Mouse (Mus musculus): Measurements from ENCODE around the gene Gng12.

The Gng12 gene

GRCm38 (mm10) chr6:66920786-66921185, 24.6 kb downstream of the Gng12 start:
- DNase-seq: no peak

- no peak for DNase-seq
Measured at GRCm38 (mm10) chr6:66921755-66922154, 25.6 kb downstream of the Gng12 start.

DNA sequence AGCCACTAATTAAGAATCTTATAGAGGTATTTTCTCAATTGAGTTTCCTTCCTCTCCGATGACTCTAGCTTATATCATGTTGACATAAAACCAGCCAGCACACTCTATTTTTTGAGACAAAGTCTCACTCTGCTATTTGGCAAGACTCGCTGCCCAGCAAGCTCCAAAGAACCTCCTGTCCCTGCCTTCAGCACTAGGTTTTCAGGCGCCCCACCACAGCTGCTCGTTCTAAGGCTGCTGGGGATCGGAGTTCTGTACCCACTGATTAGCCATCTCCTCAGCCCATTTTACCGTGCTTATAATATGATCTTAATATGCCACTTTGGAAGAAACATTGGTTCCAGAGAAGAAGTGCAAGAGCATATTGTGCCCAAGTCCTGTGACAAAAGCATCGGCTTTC, 26.3 kb downstream of the Gng12 start:
- DNase-seq: no peak

GRCm38 (mm10) chr6:66923851-66924250, 27.7 kb downstream of the Gng12 start:
- DNase-seq: no peak

- DNase-seq: peak; percentile 35 to 55
Measured at GRCm38 (mm10) chr6:66924315-66924965, 28.2 kb downstream of the Gng12 start.

DNA sequence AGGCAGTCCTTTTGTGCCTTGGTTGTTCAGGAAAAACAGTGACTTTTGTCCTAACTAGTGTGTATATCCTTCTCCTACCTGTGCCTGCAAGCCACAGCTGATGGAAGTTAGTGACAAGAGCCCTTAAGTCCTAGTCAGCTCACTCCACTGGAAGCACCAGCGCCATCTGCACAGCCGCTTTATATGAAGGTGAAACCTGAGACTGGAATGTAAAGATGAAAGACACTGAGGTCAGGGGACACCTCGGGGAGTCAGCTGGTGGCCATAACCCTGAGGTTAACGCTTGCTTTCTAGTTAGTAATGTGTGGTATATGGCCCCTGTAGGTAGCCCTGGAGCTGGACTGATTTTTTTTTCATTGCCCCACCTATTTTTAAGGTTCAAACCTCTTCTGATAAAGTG, 30.1 kb downstream of the Gng12 start:
- no peak for DNase-seq

DNA sequence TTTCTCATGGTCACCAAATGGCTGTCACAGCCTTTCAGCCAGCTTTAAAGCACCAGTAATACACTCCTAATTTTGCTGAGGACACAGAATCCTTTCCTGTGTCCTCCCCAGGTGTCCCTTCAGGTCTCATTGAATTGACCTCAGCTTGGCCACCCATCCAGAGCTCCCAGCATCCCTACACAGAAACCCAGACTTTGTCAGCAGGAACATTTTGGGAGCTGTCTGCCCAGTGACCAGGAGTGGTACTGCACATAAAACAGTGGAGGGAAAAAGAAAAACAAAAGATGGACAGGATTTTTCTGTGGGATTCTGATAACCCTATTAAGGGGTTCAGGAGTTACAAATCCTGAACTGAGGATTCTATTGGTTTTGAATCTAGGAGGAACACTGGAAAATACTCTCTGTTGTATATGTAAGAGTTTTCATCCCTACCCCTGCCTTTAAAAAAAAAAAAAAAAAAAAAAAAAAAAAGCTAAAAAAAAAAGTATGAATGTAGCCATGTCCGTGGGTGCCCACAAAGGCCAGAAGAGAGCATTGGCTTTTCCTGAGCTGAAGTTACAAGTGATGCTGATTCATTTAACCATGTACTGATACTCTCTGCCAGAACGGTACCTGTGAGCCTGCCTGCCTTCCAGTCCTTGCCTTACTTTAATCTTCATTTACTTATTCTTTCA, 32.9 kb downstream of the Gng12 start:
- no peak for DNase-seq

DNA sequence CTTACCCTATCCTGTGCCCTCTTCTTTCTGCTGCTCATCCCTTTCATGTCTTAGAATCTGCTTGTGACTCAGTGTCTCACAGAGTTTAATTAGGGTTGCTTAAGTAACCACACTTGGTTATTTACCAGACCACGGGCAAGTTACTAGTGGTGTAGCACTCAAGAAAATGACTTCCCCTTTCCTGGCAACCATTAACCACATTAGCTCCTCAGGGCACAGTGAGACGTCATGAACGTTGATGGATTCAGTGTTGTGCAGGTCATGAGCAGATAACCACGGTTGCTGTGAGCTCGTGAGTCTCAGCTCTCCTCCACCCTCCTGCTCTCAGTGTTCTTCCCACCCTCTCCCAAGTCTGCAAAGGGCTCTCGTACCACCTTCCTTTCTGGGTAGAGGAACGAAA, 33.5 kb downstream of the Gng12 start:
- DNase-seq: peak; percentile 63 to 71

- DNase-seq: no peak
Measured at GRCm38 (mm10) chr6:66932206-66932819, 36.1 kb downstream of the Gng12 start.

DNA sequence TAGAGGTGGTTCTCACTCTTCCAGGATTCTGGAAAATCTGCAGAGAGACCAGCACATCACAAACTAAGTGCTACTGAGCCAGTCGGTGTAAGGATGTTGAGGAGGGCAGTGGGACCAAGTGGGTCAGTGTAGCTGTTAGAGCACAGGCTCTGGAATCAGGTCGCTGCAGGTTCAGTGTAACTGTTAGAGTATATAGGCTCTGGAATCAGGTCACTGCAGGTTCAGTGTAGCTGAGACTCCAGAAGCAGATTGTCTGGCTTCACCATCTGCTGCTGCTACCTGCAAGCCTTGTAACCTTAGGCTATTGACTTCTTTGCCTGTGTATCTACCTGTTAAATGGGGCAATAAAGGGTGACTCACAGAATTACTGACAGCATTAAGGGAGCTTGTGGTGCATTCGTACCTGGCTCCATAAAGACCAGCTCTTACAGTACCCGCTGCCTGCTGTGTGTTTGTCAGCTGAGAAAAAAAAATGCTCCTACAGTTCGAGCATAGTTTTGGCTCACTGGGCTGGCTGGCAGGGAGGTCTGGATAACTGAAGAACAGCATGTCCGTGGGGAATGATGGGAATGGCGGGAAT, 44.5 kb downstream of the Gng12 start:
- DNase-seq: no peak

DNA sequence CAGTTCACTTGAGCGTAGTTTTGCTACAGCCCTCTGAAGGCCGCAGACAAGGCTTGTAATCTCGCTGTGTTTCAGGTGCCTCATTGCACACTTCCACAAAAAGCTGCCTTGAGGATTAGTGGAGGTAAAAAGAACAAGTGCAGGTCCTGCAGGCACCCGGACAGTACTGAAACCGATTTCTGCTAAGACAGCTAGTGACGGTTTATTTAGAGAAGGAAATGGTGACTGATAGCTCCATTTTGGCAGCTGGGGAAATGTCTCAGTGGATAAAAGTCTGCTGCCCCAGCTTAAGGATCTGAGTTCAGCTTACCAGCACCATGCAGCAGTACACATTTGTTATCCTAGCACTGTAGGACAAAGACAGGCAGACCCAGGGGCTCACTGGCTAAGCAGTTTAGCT, 45.6 kb downstream of the Gng12 start:
- DNase-seq: no peak

GRCm38 (mm10) chr6:66942826-66943225, 46.6 kb downstream of the Gng12 start:
- DNase-seq: no peak

DNA sequence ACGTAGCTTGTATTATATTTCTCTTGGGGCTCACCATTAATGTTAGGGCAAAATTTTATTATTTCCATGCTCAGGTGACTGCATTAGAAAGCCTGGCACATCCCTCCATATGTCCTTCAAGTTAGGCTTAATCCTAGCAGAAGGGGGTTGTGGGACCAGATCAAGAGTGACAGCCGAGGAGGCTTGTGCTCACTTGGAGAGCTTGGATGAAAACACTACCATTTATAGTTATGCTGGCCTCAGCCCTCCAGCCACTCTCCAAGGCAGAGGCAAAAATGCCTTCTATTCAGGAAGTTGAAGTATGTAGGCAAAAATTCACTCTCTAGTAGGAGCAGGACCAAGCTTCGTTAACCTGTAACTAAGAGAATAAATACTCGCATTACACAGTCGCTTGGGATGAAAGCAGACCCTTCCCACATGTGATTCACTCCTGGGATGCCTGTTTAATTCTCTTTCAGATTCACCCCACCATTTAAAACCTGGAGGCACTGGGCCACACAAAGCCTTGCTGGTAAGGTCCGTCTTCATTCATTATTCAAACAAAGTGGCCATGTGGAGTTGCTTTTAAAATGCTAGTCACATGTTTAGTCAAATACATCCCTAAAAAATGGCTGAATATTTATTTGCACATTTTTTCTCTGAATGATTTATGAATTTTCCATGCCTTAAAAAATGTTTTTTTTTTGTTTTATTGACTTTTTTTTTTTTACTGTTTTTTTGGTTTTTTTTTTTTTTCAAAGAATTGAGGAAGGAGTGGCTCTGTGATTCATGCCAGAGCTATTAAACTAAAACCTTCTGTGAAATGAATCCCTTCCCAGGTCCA, 47.4 kb downstream of the Gng12 start:
- DNase-seq: no peak

GRCm38 (mm10) chr6:66944190-66945003, 48.2 kb downstream of the Gng12 start:
- no peak for DNase-seq

DNA sequence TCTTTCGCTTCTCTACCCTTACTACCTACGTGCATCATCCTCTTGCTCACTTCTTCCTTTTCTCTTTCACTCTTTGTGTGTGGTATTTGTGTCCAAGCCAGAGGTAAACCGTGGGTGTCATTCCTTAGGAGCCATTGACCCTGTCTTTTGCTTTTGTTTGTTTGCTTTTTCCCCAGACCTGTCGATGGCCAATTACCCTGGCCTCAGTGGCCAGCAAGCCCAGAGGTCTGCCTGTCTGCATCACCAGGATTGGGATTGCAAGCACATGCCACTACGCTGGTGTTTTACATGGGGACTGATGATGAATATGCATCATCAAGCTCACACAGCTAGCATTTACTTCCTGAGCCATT, 48.8 kb downstream of the Gng12 start:
- DNase-seq: no peak

DNA sequence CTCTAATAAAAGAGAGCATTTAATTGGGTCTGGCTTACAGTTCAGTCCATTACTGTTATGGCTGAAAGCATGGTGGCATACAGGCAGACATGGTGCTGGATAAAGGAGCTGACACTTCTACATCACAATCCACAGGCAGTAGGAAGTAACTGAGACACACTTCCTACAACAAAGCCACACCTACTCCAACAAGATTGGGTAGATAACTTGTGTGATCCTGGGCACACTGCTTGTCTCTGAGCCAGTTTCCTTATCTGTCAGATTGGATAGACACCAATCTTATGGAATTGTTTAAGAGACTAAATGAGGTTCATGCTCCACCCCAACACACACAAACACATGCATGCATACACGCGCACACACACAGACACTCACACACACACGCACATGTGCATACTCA, 51.9 kb downstream of the Gng12 start:
- no peak for DNase-seq

DNA sequence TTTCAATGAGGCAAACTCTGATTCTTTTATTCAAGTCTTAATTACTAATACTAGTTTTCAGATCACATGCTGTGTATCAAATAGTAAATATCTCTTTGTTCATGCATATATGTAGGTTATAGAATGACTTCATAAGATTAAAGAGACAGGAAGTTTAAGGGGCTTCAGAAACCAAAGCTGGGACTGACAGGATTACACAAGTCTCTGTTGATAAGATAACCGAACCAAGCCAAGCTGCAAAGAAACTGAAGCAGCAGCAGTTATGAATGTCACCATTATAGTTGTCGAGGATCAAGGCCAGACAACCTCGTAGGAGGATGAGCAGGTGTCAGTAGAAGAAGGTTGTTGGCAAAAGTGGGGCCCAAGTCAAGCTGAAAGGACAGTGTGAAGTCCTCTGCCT, 52.7 kb downstream of the Gng12 start:
- no peak for DNase-seq

DNA sequence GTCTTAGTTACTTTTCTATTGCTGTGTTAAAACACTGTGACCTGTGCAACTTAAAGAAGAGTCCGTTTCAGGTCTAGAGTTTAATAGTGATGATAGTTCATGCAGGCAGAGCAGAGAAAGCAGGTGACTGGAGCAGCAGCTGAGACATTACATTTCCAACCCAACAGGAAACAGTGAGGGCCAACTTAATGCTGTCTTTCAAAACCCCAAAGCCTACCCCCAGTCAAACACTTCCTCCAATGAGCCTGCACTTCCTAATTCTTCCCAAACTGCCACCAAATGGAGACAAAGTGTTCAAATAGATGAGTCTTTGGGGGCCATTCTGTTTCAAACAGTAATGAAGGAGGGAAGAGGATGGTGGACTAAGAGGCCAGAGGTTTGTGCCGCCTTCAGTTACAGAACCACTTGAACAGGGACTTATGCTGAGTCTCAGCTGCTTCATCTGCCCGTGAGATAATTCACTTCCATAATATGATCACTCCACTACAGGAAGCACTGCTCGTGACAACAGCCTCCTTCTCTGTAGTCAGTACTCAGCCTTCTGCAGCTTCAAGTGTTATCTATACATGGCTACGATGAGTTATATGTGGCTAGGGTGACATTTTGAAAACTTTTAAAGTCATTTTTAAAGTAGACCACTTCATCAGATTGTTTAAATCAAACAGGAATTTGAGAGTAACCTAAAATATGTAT, 55.7 kb downstream of the Gng12 start:
- DNase-seq: no peak

DNA sequence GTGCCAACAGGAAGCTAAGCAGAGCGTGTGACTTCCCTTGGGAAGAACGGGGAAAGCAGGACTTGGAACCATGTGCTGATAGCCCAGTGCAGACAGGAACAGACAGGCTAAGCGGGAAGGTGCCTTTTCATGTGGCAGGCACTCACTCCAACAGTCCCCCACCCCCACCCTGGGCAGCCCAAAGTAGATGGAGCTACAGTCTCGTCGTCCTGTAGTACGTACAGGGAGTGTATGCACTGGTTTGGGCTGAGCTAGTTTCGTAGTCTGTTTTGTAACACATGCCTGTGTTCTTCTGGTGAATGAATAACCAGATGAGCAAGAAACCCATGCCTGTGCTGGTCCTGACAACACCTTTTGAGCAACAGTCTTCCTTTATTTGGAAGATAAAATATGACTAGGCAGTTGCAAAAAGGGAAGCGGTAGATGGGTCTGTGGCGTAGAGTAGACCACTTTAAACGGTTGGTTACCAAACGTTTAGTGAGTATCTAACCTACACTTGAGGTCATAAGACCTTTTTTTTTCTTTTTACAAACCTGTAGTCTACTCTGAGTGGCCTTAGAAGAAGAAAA, 57.8 kb downstream of the Gng12 start:
- peak; percentile 44 to 81 for DNase-seq

GRCm38 (mm10) chr6:66955089-66955657, 59.0 kb downstream of the Gng12 start:
- DNase-seq: peak in 1 of 2 experiments; percentile 50

Measured in kidney, adult 8-10 months (tissue).